Mouse (Mus musculus) left cerebral cortex, postnatal 36 days (tissue): ENCODE measurements around the gene H6pd. TPM values are rescaled to one million over a fixed set of nuclear protein-coding genes. Genes with fewer than 3 reads are reported as not detected.
"Not testable (repeated sequence)": the region's sequence is repeated elsewhere in the genome, so short reads cannot be mapped to it uniquely, and the experiment has no call there.

Experiments
- DNase-seq, 2 experiments: peaks; one replicate each; pipeline ENCODE4 v3.0.0; 2021 to 2022; ENCODE audit warnings: low spot score in 2 of 2, mixed read lengths in 1 of 2
- intact Hi-C: fragments of 180-260 bp; cut with DNase I; formaldehyde crosslinking; loops from one replicate; pipeline ENCODE4 v1.15.1; 2025
- total RNA-seq, 2 experiments: library from RNA; stranded (reverse); gene quantifications; 2 replicates each; pipeline ENCODE4 v1.2.3; 2021

The H6pd gene
- total RNA-seq: 10 to 100 TPM; 12.5 to 14.3 TPM

- peak; percentile 81 to 85 for DNase-seq
- intact Hi-C loops: no loop called here
Measured at GRCm38 (mm10) chr4:150008853-150009586, at the start of gene H6pd. Gene H6pd, minus strand, starts transcription at chr4:150009023.

- intact Hi-C loops: no loop called here
- DNase-seq: no peak
Measured at GRCm38 (mm10) chr4:150057722-150058121, 48.9 kb upstream of the H6pd start.

GRCm38 (mm10) chr4:150056171-150056570, 47.3 kb upstream of the H6pd start:
- DNase-seq: no peak
- intact Hi-C loops: no loop called here

GRCm38 (mm10) chr4:150052380-150052779, 43.6 kb upstream of the H6pd start:
- intact Hi-C loops: no loop called here
- no peak for DNase-seq

GRCm38 (mm10) chr4:150051514-150051913, 42.7 kb upstream of the H6pd start:
- no peak for DNase-seq
- intact Hi-C loops: no loop called here

- no peak for DNase-seq
- intact Hi-C loops: no loop called here
Measured at GRCm38 (mm10) chr4:150049564-150050226, 40.9 kb upstream of the H6pd start.

- intact Hi-C loops: no loop called here
- DNase-seq: no peak
Measured at GRCm38 (mm10) chr4:150049157-150049513, 40.3 kb upstream of the H6pd start.

- intact Hi-C loops: no loop called here
- DNase-seq: no peak
Measured at GRCm38 (mm10) chr4:150048478-150049156, 39.8 kb upstream of the H6pd start.

GRCm38 (mm10) chr4:150048038-150048437, 39.2 kb upstream of the H6pd start:
- no peak for DNase-seq
- intact Hi-C loops: no loop called here

- no peak for DNase-seq
- intact Hi-C loops: no loop called here
Measured at GRCm38 (mm10) chr4:150043591-150043990, 34.8 kb upstream of the H6pd start.

- no peak for DNase-seq
- intact Hi-C loops: no loop called here
Measured at GRCm38 (mm10) chr4:150041346-150042110, 32.7 kb upstream of the H6pd start.

- intact Hi-C loops, DNase-seq: not testable (repeated sequence)
Measured at GRCm38 (mm10) chr4:150040856-150041255, 32.0 kb upstream of the H6pd start.

GRCm38 (mm10) chr4:150040003-150040581, 31.3 kb upstream of the H6pd start:
- DNase-seq: no peak
- intact Hi-C loops: no loop called here

GRCm38 (mm10) chr4:150038533-150038932, 29.7 kb upstream of the H6pd start:
- intact Hi-C loops: loop anchor here (5.0 to 10.0 kb wide), 2 partner anchors 34 to 176 kb away; no protein-coding TSS in a partner anchor
- DNase-seq: no peak

- no peak for DNase-seq
- intact Hi-C loops: loop anchor here (5.0 to 10.0 kb wide), 2 partner anchors 36 to 179 kb away; no protein-coding TSS in a partner anchor
Measured at GRCm38 (mm10) chr4:150036094-150036493, 27.3 kb upstream of the H6pd start.

- peak; percentile 82 to 90 for DNase-seq
- intact Hi-C loops: loop anchor here (1.0 to 10.0 kb wide), 3 partner anchors 37 to 180 kb away; no protein-coding TSS in a partner anchor
Measured at GRCm38 (mm10) chr4:150035280-150035679, 26.5 kb upstream of the H6pd start.

GRCm38 (mm10) chr4:150033261-150033671, 24.4 kb upstream of the H6pd start:
- peak; percentile 17 to 26 for DNase-seq
- intact Hi-C loops: loop anchor here (10.0 kb wide), 1 partner anchor 182 kb away; no protein-coding TSS in a partner anchor

GRCm38 (mm10) chr4:150031234-150031890, 22.5 kb upstream of the H6pd start:
- DNase-seq: peak in 1 of 2 experiments; percentile 25
- intact Hi-C loops: loop anchor here (2.0 to 10.0 kb wide), 2 partner anchors 19 to 183 kb away; no protein-coding TSS in a partner anchor
